Mouse (Mus musculus): ENCODE results near the gene Tmem179.

Gene Tmem179

GRCm38 (mm10) chr12:112462423-112462822 is 54.1 kb downstream of the Tmem179 start:
- DNase-seq = no peak

- no peak for DNase-seq
Measured at GRCm38 (mm10) chr12:112457839-112458238, 58.7 kb downstream of the Tmem179 start.

DNA sequence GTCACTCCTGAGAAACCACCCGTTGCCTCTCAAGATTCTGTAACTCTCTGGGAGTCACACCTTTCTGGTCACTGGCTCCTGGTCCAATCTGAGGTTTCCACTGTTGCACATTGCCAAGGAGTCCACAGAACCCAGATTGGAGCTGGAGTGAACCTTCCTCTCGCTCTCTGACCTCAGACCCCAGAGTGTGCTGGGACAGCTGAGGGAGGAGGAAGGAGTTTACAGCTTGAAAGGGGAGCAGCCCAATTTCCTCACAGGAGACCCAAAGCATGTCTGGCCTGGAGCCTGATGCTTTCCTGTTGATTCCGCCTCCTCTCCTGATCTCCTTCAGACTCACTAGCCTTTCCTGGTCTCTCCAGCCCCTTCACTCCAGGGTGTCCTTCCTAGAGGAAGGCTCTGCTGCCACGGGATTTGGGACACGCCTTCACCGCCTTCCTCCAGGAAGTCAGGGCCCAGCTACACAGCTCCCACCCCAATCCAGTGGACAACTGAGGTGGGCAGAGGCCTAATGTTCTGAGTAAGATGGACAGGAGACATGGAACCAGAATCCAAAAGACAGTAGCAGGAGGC is 60.3 kb downstream of the Tmem179 start:
- no peak for DNase-seq

DNA sequence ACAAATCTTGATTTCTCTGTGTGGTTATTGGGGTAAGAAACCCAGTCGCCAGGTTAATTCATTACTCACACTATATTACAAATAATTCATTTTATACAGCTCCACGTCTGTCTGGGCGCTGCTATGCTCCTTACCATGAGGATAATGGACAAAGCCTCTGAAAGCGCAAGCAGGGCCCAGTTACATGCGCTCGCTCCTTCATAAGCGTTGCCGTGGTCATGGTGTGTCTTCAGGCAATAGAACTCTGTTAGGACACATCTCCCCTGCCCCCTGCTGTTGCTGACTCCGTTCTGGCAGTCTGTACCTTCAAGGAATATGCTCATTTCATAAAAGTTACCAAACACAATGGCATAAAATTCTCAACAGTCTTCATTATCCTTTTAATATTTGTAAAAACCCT is 64.7 kb downstream of the Tmem179 start:
- DNase-seq = no peak

- DNase-seq = no peak
Measured at GRCm38 (mm10) chr12:112451381-112451780, 65.2 kb downstream of the Tmem179 start.

GRCm38 (mm10) chr12:112450883-112451282 is 65.7 kb downstream of the Tmem179 start:
- DNase-seq = no peak
